In genomic region chr2:65002631-65003030, GRCm38 (mm10) we compare ENCODE assay signal across 20 mouse cellular contexts. TPM values are rescaled to one million over a fixed set of nuclear protein-coding genes. Genes with fewer than 3 reads are reported as not detected.
DNase-seq lines count a peak whose midpoint lies in the region; ATAC-seq and TF ChIP-seq lines count a peak whose summit lies in the region.
"Had no signal": no experiment of that assay in that cellular context is flagged by ENCODE, and none has a peak within 500 bp of the region (broad histone marks: within the 10 kb centered on the region; RNA-seq: fewer than 3 reads in every experiment).

No protein-coding gene starts in this region.

- TF ChIP-seq POLR2A in liver, adult 2 months (IDR thresholded peaks at IDR 0.05; ENCODE audit: extremely low read depth, insufficient read depth, low read length), result no peak

- WGBS in kidney, embryonic 16.5 days, result 84% methylated on average over 3 of the region's 3 CpGs
- 65% methylated on average over 3 of the region's 3 CpGs for WGBS in liver, adult 2 months
- WGBS in liver, embryonic 12.5 days (ENCODE audit: insufficient replicate concordance), result 64% methylated on average over 3 of the region's 3 CpGs
- 59% methylated on average over 3 of the region's 3 CpGs for WGBS in liver, embryonic 16.5 days (ENCODE audit: insufficient replicate concordance)

- H3K4me3 ChIP-seq in kidney, embryonic 16.5 days (ENCODE audit: low read length), result no peak overlapping the region
- H3K4me3 ChIP-seq in liver, adult 2 months (ENCODE audit: insufficient read depth, low read depth, low read length), result no peak overlapping the region
- no peak overlapping the region for H3K4me3 ChIP-seq in liver, embryonic 12.5 days
- no peak overlapping the region for H3K4me3 ChIP-seq in liver, embryonic 16.5 days (ENCODE audit: low read depth, low read length)
- H3K4me3 ChIP-seq: embryonic facial prominence, embryonic 10.5 days; forebrain, embryonic 13.5 days; heart, adult 2 months; heart, embryonic 15.5 days had no signal

- no peak for ATAC-seq in kidney, embryonic 16.5 days (ENCODE audit: low FRiP score, low TSS enrichment)
- no peak for ATAC-seq in liver, embryonic 12.5 days
- peak; percentile 72 for ATAC-seq in liver, embryonic 16.5 days (ENCODE audit: low read depth)
- no peak for ATAC-seq in inflammation-experienced regulatory T-cells, adult 6 months
- ATAC-seq: forebrain, embryonic 13.5 days; forebrain, postnatal 0 days had no signal

- TF ChIP-seq CTCF in liver, adult 2 months (IDR thresholded peaks at IDR 0.05; ENCODE audit: low read depth, low read length), result no peak

- peaks cover 17% of the 10 kb centered on the region; the same call in 1 of the 2 replicates for H3K79me2 ChIP-seq in liver, adult 2 months (ENCODE audit: control insufficient read depth, insufficient read depth, low read length)

- no peaks in the 10 kb centered on the region for H3K4me1 ChIP-seq in kidney, embryonic 16.5 days (ENCODE audit: insufficient read depth, low read length)
- peaks cover 22% of the 10 kb centered on the region for H3K4me1 ChIP-seq in liver, adult 2 months (ENCODE audit: control insufficient read depth, insufficient read depth, low read length)
- H3K4me1 ChIP-seq in liver, embryonic 12.5 days, result no peaks in the 10 kb centered on the region
- no peaks in the 10 kb centered on the region for H3K4me1 ChIP-seq in liver, embryonic 16.5 days (ENCODE audit: control insufficient read depth, low read depth, low read length)
- H3K4me1 ChIP-seq: forebrain, embryonic 13.5 days had no signal

- no peak overlapping the region for H3K27ac ChIP-seq in kidney, embryonic 16.5 days (ENCODE audit: low read length)
- peak overlapping the region; percentile 49; the same call in 1 of the 2 replicates for H3K27ac ChIP-seq in liver, adult 2 months (replicated peaks; ENCODE audit: insufficient read depth, low read depth, low read length)
- H3K27ac ChIP-seq in liver, embryonic 12.5 days, result no peak overlapping the region
- no peak overlapping the region for H3K27ac ChIP-seq in liver, embryonic 16.5 days (ENCODE audit: low read length)
- H3K27ac ChIP-seq: embryonic facial prominence, embryonic 10.5 days; forebrain, embryonic 13.5 days; heart, adult 2 months; heart, embryonic 15.5 days had no signal

- H3K36me3 ChIP-seq in kidney, embryonic 16.5 days (ENCODE audit: insufficient read depth, low read length), result no peaks in the 10 kb centered on the region
- H3K36me3 ChIP-seq in liver, adult 2 months (ENCODE audit: control insufficient read depth, insufficient read depth, low read length), result peaks cover 6% of the 10 kb centered on the region
- H3K36me3 ChIP-seq in liver, embryonic 12.5 days, result no peaks in the 10 kb centered on the region
- H3K36me3 ChIP-seq in liver, embryonic 16.5 days (ENCODE audit: control insufficient read depth, insufficient read depth), result no peaks in the 10 kb centered on the region
- H3K36me3 ChIP-seq: embryonic facial prominence, embryonic 10.5 days; heart, embryonic 15.5 days had no signal

- H3K9ac ChIP-seq in kidney, embryonic 16.5 days (replicated peaks; ENCODE audit: low read length), result no peak overlapping the region
- H3K9ac ChIP-seq in liver, adult 2 months (ENCODE audit: low read depth, low read length), result no peak overlapping the region
- no peak overlapping the region for H3K9ac ChIP-seq in liver, embryonic 12.5 days
- H3K9ac ChIP-seq in liver, embryonic 16.5 days (ENCODE audit: low read depth, low read length), result no peak overlapping the region
- H3K9ac ChIP-seq: forebrain, embryonic 13.5 days; forebrain, postnatal 0 days; heart, embryonic 15.5 days had no signal

- H3K27me3 ChIP-seq in kidney, embryonic 16.5 days (ENCODE audit: insufficient read depth, low read length), result no peaks in the 10 kb centered on the region
- H3K27me3 ChIP-seq in liver, adult 2 months (ENCODE audit: control insufficient read depth, insufficient read depth, low read length), result no peaks in the 10 kb centered on the region
- no peaks in the 10 kb centered on the region for H3K27me3 ChIP-seq in liver, embryonic 12.5 days (replicated peaks)
- no peaks in the 10 kb centered on the region for H3K27me3 ChIP-seq in liver, embryonic 16.5 days (ENCODE audit: control insufficient read depth, insufficient read depth, low read depth, low read length)
- H3K27me3 ChIP-seq: forebrain, embryonic 13.5 days; heart, embryonic 15.5 days had no signal

- DNase-seq in kidney, adult 8-10 months, result peak; percentile 15 to 31
- DNase-seq in liver, adult 2 months (ENCODE audit: extremely low read depth, low read depth, low spot score), result peak; percentile 85
- DNase-seq in kidney, postnatal 25 days, result peak; percentile 13 to 53
- DNase-seq: adrenal gland, adult 2 months; adrenal gland, postnatal 25 days; cerebellum, adult 2 months; cerebellum, postnatal 10 days; forebrain, postnatal 0 days; gastrocnemius, postnatal 14 days; heart, adult 2 months; heart, postnatal 14 days had no signal

- H3K9me3 ChIP-seq in kidney, embryonic 16.5 days (ENCODE audit: low read length), result no peaks in the 10 kb centered on the region
- no peaks in the 10 kb centered on the region for H3K9me3 ChIP-seq in liver, embryonic 12.5 days (replicated peaks)
- no peaks in the 10 kb centered on the region for H3K9me3 ChIP-seq in liver, embryonic 16.5 days (replicated peaks; ENCODE audit: control insufficient read depth, low read length)
- H3K9me3 ChIP-seq: embryonic facial prominence, embryonic 10.5 days; forebrain, embryonic 13.5 days; heart, embryonic 15.5 days had no signal

- H3K4me2 ChIP-seq in kidney, embryonic 16.5 days (replicated peaks; ENCODE audit: low read depth, low read length), result no peak overlapping the region
- no peak overlapping the region for H3K4me2 ChIP-seq in liver, embryonic 12.5 days
- no peak overlapping the region for H3K4me2 ChIP-seq in liver, embryonic 16.5 days (ENCODE audit: low read depth, low read length)
- H3K4me2 ChIP-seq: forebrain, embryonic 13.5 days; heart, embryonic 11.5 days; heart, embryonic 15.5 days had no signal

RNA-seq across cellular contexts. Expression of gene Grb14, which starts 22.2 kb away (rescaled TPM):
- 34.4 and 35.6 TPM in 2 replicates for polyA plus RNA-seq in kidney, embryonic 16.5 days (2015; fragmentation: Nextera tagmentation; extraction: Ambion mirVana)
- total RNA-seq in liver, adult 2 months (2014; rRNA removed), result 43.8 and 47.6 TPM in 2 replicates
- polyA plus RNA-seq in liver, adult 2 months (2012; rRNA removed), result 16.1 and 17.6 TPM in 2 replicates
- polyA plus RNA-seq in liver, embryonic 12.5 days (2016; fragmentation: Nextera tagmentation; extraction: Ambion mirVana), result 6.0 and 7.1 TPM in 2 replicates
- 9.3 and 11.0 TPM in 2 replicates for polyA plus RNA-seq in liver, embryonic 16.5 days (2015; fragmentation: Nextera tagmentation; extraction: Ambion mirVana)
- polyA plus RNA-seq in inflammation-experienced regulatory T-cells, adult 6 months (2017; shearing (Covaris generic)), result not detected
- total RNA-seq: hematopoietic stem cell, adult 5-6 weeks had no signal

Comparison
In these comparisons a context has a peak if more than half of its experiments do, and no peak if none do; other contexts are left out.
1. DNase-seq: peak in every context shown above with its lines; median percentile 85 in liver, adult 2 months; 33 in kidney, postnatal 25 days; 23 in kidney, adult 8-10 months.